Mouse (Mus musculus): ENCODE results near the gene Pla2g6. TPM values are rescaled to one million over a fixed set of nuclear protein-coding genes. Genes with fewer than 3 reads are reported as not detected.
A peak's percentile ranks its signal among the peaks of the same experiment; 100 is the strongest.

Gene Pla2g6
- polyA plus RNA-seq, 1 experiment from 2014 or later: 35.5 TPM

GRCm38 (mm10) chr15:79347845-79348506 is 19.8 kb upstream of the Pla2g6 start:
- Histone ChIP-seq H3K9me3 (no peaks in the 10 kb centered on the region), H3K27ac (peak overlapping the region; percentile 82), H3K36me3 (no peaks in the 10 kb centered on the region), H3K4me1 (replicated peaks) (peaks cover 19% of the 10 kb centered on the region), H3K9ac (peak overlapping the region; percentile 82), H3K27me3 (peaks cover 37% of the 10 kb centered on the region), H3K4me3 (peak overlapping the region; percentile 75), H3K4me2 (peak overlapping the region; percentile 94)
- peak; percentile 71 for ATAC-seq (ENCODE audit: low FRiP score)
- WGBS: under 1% methylated on average over 37 of the region's 46 CpGs

- Histone ChIP-seq H3K9ac (peak overlapping the region; percentile 82), H3K4me1 (replicated peaks) (peaks cover 19% of the 10 kb centered on the region), H3K4me2 (peak overlapping the region; percentile 94), H3K9me3 (no peaks in the 10 kb centered on the region), H3K27ac (peak overlapping the region; percentile 82), H3K36me3 (no peaks in the 10 kb centered on the region), H3K27me3 (peaks cover 37% of the 10 kb centered on the region), H3K4me3 (peak overlapping the region; percentile 75)
- WGBS: under 1% methylated on average over 61 of the region's 61 CpGs
- ATAC-seq (ENCODE audit: low FRiP score): peak; percentile 91
These were observed 19.1 kb upstream of the Pla2g6 start for GRCm38 (mm10) chr15:79347165-79347844.

- Histone ChIP-seq H3K4me3 (peak within 1 kb of the TSS; percentile 75), H3K27ac (peak within 1 kb of the TSS; percentile 82), H3K9me3 (no peaks in the 10 kb centered on the region), H3K4me2 (peak within 1 kb of the TSS; percentile 94), H3K27me3 (peaks cover 33% of the 10 kb centered on the region), H3K4me1 (replicated peaks) (peaks cover 14% of the 10 kb centered on the region), H3K9ac (peak within 1 kb of the TSS; percentile 82), H3K36me3 (no peaks in the 10 kb centered on the region)
- ATAC-seq (ENCODE audit: low FRiP score): no peak
- 53% methylated on average over 8 of the region's 8 CpGs for WGBS
These were observed 18.0 kb upstream of the Pla2g6 start, which contains the start of gene Maff for GRCm38 (mm10) chr15:79346051-79346793. Gene Maff, plus strand, starts transcription at chr15:79346621.

GRCm38 (mm10) chr15:79344627-79345026 is 16.4 kb upstream of the Pla2g6 start:
- Histone ChIP-seq H3K9me3 (no peaks in the 10 kb centered on the region), H3K9ac (no peak overlapping the region), H3K4me3 (no peak overlapping the region), H3K4me1 (replicated peaks) (peaks cover 12% of the 10 kb centered on the region), H3K27me3 (peaks cover 21% of the 10 kb centered on the region), H3K4me2 (no peak overlapping the region), H3K36me3 (no peaks in the 10 kb centered on the region), H3K27ac (no peak overlapping the region)
- ATAC-seq (ENCODE audit: low FRiP score): no peak
- 64% methylated on average over 4 of the region's 4 CpGs for WGBS

DNA sequence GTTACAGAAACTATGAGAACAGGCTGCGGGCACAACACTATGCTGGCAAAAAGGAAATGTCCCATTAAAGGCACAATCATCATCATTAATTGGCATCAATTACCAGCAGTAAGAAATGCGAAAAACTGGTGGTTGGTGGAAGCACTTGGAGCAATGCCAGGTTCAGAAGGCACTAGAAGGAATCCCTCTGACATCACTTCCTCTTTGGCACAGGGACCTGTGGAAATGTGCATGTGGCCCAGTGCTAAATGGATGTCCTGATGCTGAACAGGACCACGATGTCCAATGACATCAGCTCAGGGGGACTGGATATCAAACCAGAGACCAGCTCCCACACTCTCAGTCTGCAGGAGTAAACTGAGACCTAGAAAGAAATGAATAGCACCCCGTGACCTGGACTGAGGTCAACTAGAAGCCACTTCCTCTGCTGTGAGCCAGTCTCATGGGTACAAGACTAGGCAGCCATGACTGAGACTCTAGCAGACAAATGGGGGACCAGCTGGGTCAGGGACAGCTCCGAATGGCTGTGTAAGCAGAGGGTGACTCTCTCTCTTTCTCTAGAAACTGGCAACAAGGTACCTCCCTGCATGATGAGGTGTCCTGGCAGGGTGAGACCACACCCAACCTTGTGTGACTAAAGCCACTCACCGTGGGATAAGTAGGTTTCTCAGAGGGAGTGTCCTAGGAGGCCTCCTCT is 14.6 kb upstream of the Pla2g6 start:
- Histone ChIP-seq H3K27me3 (peaks cover 7% of the 10 kb centered on the region), H3K9me3 (no peaks in the 10 kb centered on the region), H3K36me3 (no peaks in the 10 kb centered on the region), H3K4me3 (no peak overlapping the region), H3K9ac (no peak overlapping the region), H3K27ac (no peak overlapping the region), H3K4me1 (replicated peaks) (0 out of 2 replicates have a peak, but pooled peaks cover 3% of the 10 kb centered on the region), H3K4me2 (no peak overlapping the region)
- 86% methylated on average over 6 of the region's 6 CpGs for WGBS
- no peak for ATAC-seq (ENCODE audit: low FRiP score)

DNA sequence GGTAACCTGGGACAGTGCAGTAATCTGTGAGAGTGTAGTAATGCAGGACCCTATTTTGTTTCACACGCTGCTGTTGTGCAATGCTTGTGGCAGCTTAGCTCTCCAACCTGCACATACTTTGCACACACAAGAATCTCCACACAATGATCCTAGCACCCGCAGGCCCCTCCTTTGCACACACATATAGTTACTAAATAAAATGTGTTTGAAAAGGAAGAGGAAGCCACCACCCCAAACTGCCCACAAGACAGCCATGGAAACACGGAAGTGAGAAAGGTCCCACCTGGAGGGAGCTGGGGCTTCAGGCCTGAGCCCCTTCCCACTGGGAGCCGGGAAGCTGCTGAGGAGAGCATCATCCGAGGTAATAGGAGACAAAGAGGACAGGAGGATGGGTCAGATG is 10.8 kb upstream of the Pla2g6 start:
- no peak for ATAC-seq (ENCODE audit: low FRiP score)
- H3K36me3 ChIP-seq: no peaks in the 10 kb centered on the region
- H3K4me2 ChIP-seq: no peak overlapping the region
- no peak overlapping the region for H3K9ac ChIP-seq
- no peak overlapping the region for H3K27ac ChIP-seq
- H3K27me3 ChIP-seq: no peaks in the 10 kb centered on the region
- H3K4me3 ChIP-seq: no peak overlapping the region
- H3K4me1 ChIP-seq (replicated peaks): peaks cover 9% of the 10 kb centered on the region; the same call in 1 of the 2 replicates
- no peaks in the 10 kb centered on the region for H3K9me3 ChIP-seq
- WGBS: 84% methylated on average over 5 of the region's 5 CpGs

GRCm38 (mm10) chr15:79335061-79335655 is 7.0 kb upstream of the Pla2g6 start:
- peaks cover 9% of the 10 kb centered on the region; the same call in 1 of the 2 replicates for H3K4me1 ChIP-seq (replicated peaks)
- WGBS: 60% methylated on average over 7 of the region's 7 CpGs
- no peak overlapping the region for H3K27ac ChIP-seq
- H3K9me3 ChIP-seq: no peaks in the 10 kb centered on the region
- H3K36me3 ChIP-seq: no peaks in the 10 kb centered on the region
- ATAC-seq (ENCODE audit: low FRiP score): no peak
- no peaks in the 10 kb centered on the region for H3K27me3 ChIP-seq
- H3K4me3 ChIP-seq: no peak overlapping the region
- no peak overlapping the region for H3K9ac ChIP-seq
- H3K4me2 ChIP-seq: no peak overlapping the region

DNA sequence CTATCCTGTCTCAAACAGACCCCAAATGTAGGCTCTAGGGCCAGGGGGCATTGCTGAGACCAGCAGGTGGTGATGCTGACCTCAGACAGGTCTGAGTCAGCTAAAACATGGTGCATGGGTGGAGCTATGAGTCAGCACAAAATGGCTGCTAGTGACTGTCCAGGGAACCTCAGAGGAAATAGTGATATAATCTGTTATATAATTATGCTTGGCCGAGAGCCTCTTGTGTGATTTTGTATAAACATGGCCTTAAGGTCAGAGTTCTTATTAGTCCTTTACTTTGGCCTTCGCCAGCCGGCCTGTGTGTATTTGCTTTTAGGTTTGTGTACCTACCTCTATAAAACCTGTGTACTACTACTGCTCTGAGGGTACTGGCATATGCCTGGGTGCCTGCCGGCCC is 5.2 kb upstream of the Pla2g6 start:
- no peak overlapping the region for H3K4me2 ChIP-seq
- peaks cover 9% of the 10 kb centered on the region; the same call in 1 of the 2 replicates for H3K4me1 ChIP-seq (replicated peaks)
- H3K9ac ChIP-seq: no peak overlapping the region
- H3K9me3 ChIP-seq: no peaks in the 10 kb centered on the region
- no peak overlapping the region for H3K27ac ChIP-seq
- no peak for ATAC-seq (ENCODE audit: low FRiP score)
- no peaks in the 10 kb centered on the region for H3K36me3 ChIP-seq
- H3K4me3 ChIP-seq: no peak overlapping the region
- WGBS: 72% methylated on average over 4 of the region's 4 CpGs
- no peaks in the 10 kb centered on the region for H3K27me3 ChIP-seq

DNA sequence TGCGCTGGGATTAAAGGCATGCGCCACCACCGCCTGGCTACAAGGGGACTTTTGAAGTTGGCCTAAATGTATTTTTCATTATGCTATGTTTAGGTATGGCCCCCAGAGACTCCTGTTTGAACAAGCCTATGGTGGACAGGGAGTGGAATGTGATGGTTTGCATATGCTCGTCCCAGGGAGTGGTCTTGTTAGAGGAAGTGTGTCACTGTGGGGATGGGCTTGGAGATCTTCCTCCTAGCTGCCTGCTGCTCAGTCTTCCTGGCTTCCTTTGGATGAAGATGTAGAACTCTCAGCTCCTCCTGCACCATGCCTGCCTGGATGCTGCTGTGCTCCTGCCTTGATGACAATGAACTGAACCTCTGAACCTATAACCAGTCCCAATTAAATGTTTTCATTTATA is 2.3 kb upstream of the Pla2g6 start:
- Histone ChIP-seq H3K4me2 (no peak overlapping the region), H3K36me3 (no peaks in the 10 kb centered on the region), H3K27me3 (no peaks in the 10 kb centered on the region), H3K9me3 (no peaks in the 10 kb centered on the region), H3K4me3 (no peak overlapping the region), H3K27ac (no peak overlapping the region), H3K9ac (no peak overlapping the region), H3K4me1 (replicated peaks) (peaks cover 29% of the 10 kb centered on the region)
- 68% methylated on average over 4 of the region's 4 CpGs for WGBS
- ATAC-seq (ENCODE audit: low FRiP score): no peak

GRCm38 (mm10) chr15:79329979-79330363 is 1.8 kb upstream of the Pla2g6 start:
- Histone ChIP-seq H3K9ac (no peak overlapping the region), H3K9me3 (no peaks in the 10 kb centered on the region), H3K4me2 (no peak overlapping the region), H3K4me3 (no peak overlapping the region), H3K36me3 (no peaks in the 10 kb centered on the region), H3K27ac (no peak overlapping the region), H3K4me1 (replicated peaks) (peaks cover 29% of the 10 kb centered on the region), H3K27me3 (no peaks in the 10 kb centered on the region)
- WGBS: 88% methylated on average over 6 of the region's 6 CpGs
- no peak for ATAC-seq (ENCODE audit: low FRiP score)

GRCm38 (mm10) chr15:79329346-79329978 is 1.3 kb upstream of the Pla2g6 start:
- H3K36me3 ChIP-seq: no peaks in the 10 kb centered on the region
- H3K4me1 ChIP-seq (replicated peaks): peaks cover 31% of the 10 kb centered on the region
- H3K4me3 ChIP-seq: no peak overlapping the region
- H3K27ac ChIP-seq: no peak overlapping the region
- ATAC-seq (ENCODE audit: low FRiP score): no peak
- 95% methylated on average over 6 of the region's 6 CpGs for WGBS
- no peak overlapping the region for H3K4me2 ChIP-seq
- H3K27me3 ChIP-seq: no peaks in the 10 kb centered on the region
- no peaks in the 10 kb centered on the region for H3K9me3 ChIP-seq
- H3K9ac ChIP-seq: no peak overlapping the region

All from hindbrain, embryonic 13.5 days (tissue).